Mouse (Mus musculus) limb, embryonic 13.5 days (tissue): Measurements from ENCODE around the gene Nav2. TPM values are rescaled to one million over a fixed set of nuclear protein-coding genes. Genes with fewer than 3 reads are reported as not detected.

Source experiments
- ATAC-seq: fragments of 200-750 bp; cut with Nextera tagmentation; 2 replicates; pipeline ENCODE4 v1.8.0; 2017; ENCODE audit warnings: low read depth, moderate number of reproducible peaks, moderate TSS enrichment; ENCODE audit not compliant: low FRiP score
- H3K27ac ChIP-seq: fragments of 300-500 bp; sonication (generic); 2 replicates; pipeline ENCODE4 v1.5.1; 2015; ENCODE audit warnings: inconsistent platforms, mild to moderate bottlenecking, moderate library complexity
- H3K27me3 ChIP-seq: fragments of 300-500 bp; sonication (generic); 2 replicates; pipeline ENCODE4 v1.6.1; 2015; ENCODE audit warnings: mild to moderate bottlenecking, inconsistent platforms
- H3K36me3 ChIP-seq: fragments of 300-500 bp; sonication (generic); 2 replicates; pipeline ENCODE4 v1.6.1; 2015; ENCODE audit warnings: inconsistent platforms, mild to moderate bottlenecking, moderate library complexity
- H3K4me1 ChIP-seq: fragments of 300-500 bp; sonication (generic); 2 replicates; pipeline ENCODE4 v1.6.1; 2015; ENCODE audit warnings: inconsistent platforms
- H3K4me2 ChIP-seq: fragments of 300-500 bp; sonication (generic); replicated peaks from 2 replicates; pipeline ENCODE4 v1.6.1; 2015; ENCODE audit warnings: inconsistent platforms, mild to moderate bottlenecking, moderate library complexity
- H3K4me3 ChIP-seq: fragments of 300-500 bp; sonication (generic); 2 replicates; pipeline ENCODE4 v1.5.1; 2015; ENCODE audit warnings: moderate library complexity, mild to moderate bottlenecking, inconsistent platforms
- H3K9ac ChIP-seq: fragments of 300-500 bp; sonication (generic); 2 replicates; pipeline ENCODE4 v1.6.1; 2015; ENCODE audit warnings: mild to moderate bottlenecking, inconsistent platforms
- H3K9me3 ChIP-seq: fragments of 300-500 bp; sonication (generic); 2 replicates; pipeline ENCODE4 v1.6.1; 2016; ENCODE audit warnings: inconsistent platforms
- WGBS: fragments of 180-500 bp; shearing (Covaris S2); methylation state at CpG from one replicate; pipeline ENCODE4 v1.1.7; 2015; 5-methylcytosine and 5-hydroxymethylcytosine counted together
- polyA plus RNA-seq: library from polyadenylated mRNA; unstranded; fragments of >200 nt; fragmentation: Nextera tagmentation; extraction: Ambion mirVana; gene quantifications from 2 replicates; pipeline ENCODE4 v1.2.1, GENCODE M21; 2015

Gene Nav2
- polyA plus RNA-seq, 1 experiment from 2014 or later: 17.4 TPM

DNA sequence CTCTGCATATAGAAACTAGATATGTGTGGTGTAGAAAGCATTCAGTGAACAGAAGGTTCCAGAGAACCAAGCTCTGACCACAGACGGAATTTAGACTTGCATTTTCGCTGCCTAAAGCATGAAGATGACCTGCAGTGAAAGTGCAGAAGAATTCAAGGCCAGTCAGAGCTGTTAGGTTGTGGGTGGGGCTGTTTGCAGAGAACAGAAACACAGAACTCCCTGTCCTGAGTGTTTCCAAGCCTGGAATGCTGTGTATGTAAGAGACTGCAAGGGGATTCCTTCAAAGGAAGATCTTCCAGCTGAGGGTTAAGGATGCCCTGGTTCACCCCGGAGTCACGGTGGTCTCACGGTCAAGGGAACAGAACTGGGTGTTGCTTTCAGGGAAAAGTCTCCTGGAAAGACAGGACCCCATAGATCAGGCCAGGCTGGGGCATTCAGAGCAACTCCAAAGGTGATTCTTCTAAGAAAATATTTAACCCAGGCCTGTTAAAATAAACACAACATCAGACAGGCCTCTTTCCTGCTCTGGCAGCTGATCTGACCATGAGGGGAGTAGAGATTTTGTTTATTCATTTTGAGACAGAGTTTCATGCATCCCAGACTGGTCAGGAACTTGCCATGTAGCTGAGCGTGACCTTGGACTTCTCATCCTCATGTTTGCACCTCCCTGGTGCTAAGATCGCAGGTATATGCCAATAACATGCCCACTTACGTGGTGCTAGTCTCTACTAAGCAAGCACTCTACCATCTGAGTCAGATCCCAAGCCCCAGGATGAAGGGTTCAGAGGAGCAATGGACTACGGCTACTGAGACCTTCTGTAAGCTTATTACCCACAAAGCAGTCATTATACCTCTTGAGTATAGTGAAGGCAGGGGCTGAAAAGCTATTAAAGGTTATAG is 568.8 kb downstream of the Nav2 start:
- 66% methylated on average over 9 of the region's 9 CpGs for WGBS
- peaks cover 11% of the 10 kb centered on the region; the same call in 1 of the 2 replicates for H3K27me3 ChIP-seq
- peaks cover 36% of the 10 kb centered on the region for H3K4me1 ChIP-seq
- ATAC-seq: 0 out of 2 replicates have a peak, but pooled peaks have one; percentile 38
- no peak overlapping the region for H3K4me3 ChIP-seq
- no peaks in the 10 kb centered on the region for H3K36me3 ChIP-seq
- 0 out of 2 replicates have a peak, but pooled peaks cover 3% of the 10 kb centered on the region for H3K9me3 ChIP-seq
- H3K27ac ChIP-seq: no peak overlapping the region; the same call in 1 of the 2 replicates
- peak overlapping the region; percentile 33 for H3K4me2 ChIP-seq
- no peak overlapping the region for H3K9ac ChIP-seq

DNA sequence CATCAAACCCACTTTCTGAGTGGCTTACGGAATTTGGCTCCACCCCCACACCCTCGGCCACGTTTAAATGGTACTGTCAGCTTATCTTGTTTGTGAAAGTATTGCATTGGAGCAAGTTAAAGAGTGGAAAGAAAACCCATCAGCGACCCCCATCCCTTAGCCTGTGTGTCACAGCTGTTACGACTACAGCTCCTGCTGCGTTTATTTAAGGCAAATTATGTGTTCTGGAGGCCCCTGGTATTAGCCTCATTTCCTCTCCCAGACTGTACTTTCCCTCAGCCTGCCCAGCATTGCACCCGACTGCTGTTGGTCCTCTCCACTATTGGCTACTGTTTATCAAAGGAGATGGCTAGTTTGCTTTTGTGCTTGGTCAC is 569.4 kb downstream of the Nav2 start:
- H3K27ac ChIP-seq: peak overlapping the region; percentile 34; the same call in 1 of the 2 replicates
- 0 out of 2 replicates have a peak, but pooled peaks have one; percentile 49 for ATAC-seq
- H3K9ac ChIP-seq: no peak overlapping the region
- H3K27me3 ChIP-seq: peaks cover 11% of the 10 kb centered on the region; the same call in 1 of the 2 replicates
- 6% methylated on average over 7 of the region's 7 CpGs for WGBS
- no peak overlapping the region for H3K4me3 ChIP-seq
- H3K9me3 ChIP-seq: 0 out of 2 replicates have a peak, but pooled peaks cover 3% of the 10 kb centered on the region
- no peaks in the 10 kb centered on the region for H3K36me3 ChIP-seq
- peak overlapping the region; percentile 33 for H3K4me2 ChIP-seq
- peaks cover 36% of the 10 kb centered on the region for H3K4me1 ChIP-seq

DNA sequence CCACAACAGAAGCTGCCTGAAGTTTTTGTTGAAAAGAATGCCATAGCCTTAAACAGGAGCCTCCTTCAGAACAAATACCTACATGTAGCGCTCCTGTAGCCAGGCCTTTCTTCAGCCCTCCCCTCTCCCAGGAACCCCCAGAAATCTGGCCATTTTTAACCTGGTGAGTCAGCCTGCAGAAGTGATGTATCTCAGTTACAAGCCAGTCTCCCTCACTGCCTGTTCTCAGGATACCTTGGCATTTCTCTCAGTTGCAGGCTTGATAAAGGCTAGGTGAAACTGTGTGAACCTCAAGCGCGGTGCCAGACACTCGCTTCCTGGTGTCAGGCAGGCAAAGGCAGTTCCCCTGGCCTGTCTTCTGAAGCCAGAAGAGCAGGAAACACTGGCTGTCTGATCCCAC is 570.4 kb downstream of the Nav2 start:
- Histone ChIP-seq H3K4me1 (peaks cover 38% of the 10 kb centered on the region), H3K27me3 (peaks cover 15% of the 10 kb centered on the region), H3K9ac (no peak overlapping the region), H3K9me3 (0 out of 2 replicates have a peak, but pooled peaks cover 3% of the 10 kb centered on the region), H3K27ac (peak overlapping the region; percentile 10; the same call in 1 of the 2 replicates), H3K36me3 (no peaks in the 10 kb centered on the region), H3K4me3 (no peak overlapping the region), H3K4me2 (no peak overlapping the region)
- ATAC-seq: no peak
- 77% methylated on average over 4 of the region's 4 CpGs for WGBS

DNA sequence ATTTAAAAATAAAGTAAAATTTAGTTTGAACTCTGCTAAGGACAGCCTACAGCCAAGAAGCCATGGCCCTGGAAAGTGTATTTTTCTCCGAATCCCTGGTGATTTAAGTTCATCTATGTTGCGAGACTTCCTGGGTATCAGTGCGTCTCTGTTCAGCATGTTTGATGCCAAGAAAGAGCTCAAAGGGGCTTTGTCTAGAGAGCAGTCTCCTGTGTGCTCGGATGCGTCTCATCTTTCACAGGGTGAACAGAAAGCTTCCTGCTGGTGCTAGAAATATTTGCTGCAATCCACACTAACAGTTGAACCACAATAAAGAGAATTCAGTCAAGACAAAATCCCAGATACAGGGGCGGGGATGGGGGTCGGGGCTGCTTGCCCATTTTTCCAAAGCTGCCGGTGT is 572.4 kb downstream of the Nav2 start:
- no peak overlapping the region for H3K4me3 ChIP-seq
- 0 out of 2 replicates have a peak, but pooled peaks cover 3% of the 10 kb centered on the region for H3K9me3 ChIP-seq
- no peak overlapping the region for H3K9ac ChIP-seq
- H3K4me1 ChIP-seq: peaks cover 54% of the 10 kb centered on the region
- no peak overlapping the region for H3K27ac ChIP-seq
- 58% methylated on average over 8 of the region's 8 CpGs for WGBS
- no peaks in the 10 kb centered on the region for H3K36me3 ChIP-seq
- peaks cover 19% of the 10 kb centered on the region for H3K27me3 ChIP-seq
- ATAC-seq: no peak
- H3K4me2 ChIP-seq: no peak overlapping the region

DNA sequence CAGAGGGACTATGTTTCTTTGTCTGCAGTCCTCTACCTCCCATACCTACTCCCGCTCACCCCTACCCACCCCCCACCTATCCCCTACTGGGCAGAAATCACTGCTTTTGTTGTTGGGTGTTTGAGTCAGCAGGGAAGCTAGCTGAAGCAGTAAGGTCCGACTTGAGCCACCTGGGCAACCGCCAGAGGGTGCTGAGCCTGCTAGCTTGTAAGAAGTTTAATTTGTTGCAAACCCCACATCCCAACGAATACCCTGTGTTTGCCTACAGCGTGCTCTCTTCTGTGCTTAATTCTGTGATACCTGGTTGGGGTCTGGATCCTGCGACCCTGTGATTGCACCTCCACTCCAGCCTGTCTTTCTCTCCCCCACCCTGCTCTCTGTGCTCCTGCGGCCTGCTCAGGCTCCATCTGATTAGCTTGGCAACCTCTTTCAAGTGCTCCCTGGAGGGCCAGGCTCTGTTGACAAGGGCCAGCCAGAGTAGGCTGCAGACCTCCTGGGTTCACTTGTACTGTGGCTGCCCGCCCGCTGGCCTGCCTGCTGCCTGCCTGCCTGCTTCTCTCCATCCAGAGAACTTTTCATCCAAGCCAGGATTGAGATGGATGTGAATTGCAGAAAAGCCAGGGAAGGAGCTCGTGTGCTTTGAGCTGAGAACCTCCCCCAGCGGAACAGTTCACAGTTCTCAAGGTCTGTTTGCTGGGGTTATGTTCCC is 575.7 kb downstream of the Nav2 start:
- Histone ChIP-seq H3K9ac (no peak overlapping the region), H3K4me2 (no peak overlapping the region), H3K27me3 (peaks cover 14% of the 10 kb centered on the region), H3K36me3 (no peaks in the 10 kb centered on the region), H3K4me3 (no peak overlapping the region), H3K9me3 (0 out of 2 replicates have a peak, but pooled peaks cover 3% of the 10 kb centered on the region), H3K27ac (0 out of 2 replicates have a peak overlapping the region, but pooled peaks have one; percentile 48), H3K4me1 (peaks cover 31% of the 10 kb centered on the region)
- 18% methylated on average over 11 of the region's 11 CpGs for WGBS
- 0 out of 2 replicates have a peak, but pooled peaks have one; percentile 12 for ATAC-seq

DNA sequence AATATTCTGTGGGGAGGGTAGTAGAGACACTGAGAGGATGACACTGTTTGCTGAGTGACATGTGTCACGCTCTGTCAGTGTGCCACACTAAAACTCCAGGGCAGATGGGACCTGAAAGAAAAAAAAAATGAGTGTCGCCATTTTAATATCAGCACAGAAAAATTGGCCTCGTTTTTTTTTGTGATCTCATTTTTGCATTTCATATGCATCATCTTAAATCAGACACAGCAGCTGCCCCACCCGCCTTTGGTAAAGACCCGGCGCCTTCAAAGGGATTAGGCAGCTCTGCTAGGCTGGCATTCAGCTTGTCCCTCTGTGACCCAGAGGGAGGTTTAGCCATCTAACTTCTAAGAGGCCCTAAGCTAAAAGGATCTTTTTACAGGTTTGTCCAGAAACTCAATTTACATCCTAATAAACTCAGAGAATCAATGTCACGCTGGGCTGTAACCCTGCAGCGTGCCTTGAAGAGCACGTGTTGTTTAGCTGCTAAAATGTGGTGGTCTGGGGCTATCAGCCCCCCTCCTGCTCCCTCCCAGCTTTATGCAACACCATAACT is 576.9 kb downstream of the Nav2 start:
- no peak overlapping the region for H3K9ac ChIP-seq
- H3K4me1 ChIP-seq: peaks cover 26% of the 10 kb centered on the region
- no peaks in the 10 kb centered on the region for H3K9me3 ChIP-seq
- peak; percentile 60 for ATAC-seq
- H3K4me3 ChIP-seq: no peak overlapping the region
- peak overlapping the region; percentile 36 for H3K4me2 ChIP-seq
- 18% methylated on average over 9 of the region's 9 CpGs for WGBS
- no peak overlapping the region for H3K27ac ChIP-seq
- no peaks in the 10 kb centered on the region for H3K36me3 ChIP-seq
- H3K27me3 ChIP-seq: peaks cover 10% of the 10 kb centered on the region

DNA sequence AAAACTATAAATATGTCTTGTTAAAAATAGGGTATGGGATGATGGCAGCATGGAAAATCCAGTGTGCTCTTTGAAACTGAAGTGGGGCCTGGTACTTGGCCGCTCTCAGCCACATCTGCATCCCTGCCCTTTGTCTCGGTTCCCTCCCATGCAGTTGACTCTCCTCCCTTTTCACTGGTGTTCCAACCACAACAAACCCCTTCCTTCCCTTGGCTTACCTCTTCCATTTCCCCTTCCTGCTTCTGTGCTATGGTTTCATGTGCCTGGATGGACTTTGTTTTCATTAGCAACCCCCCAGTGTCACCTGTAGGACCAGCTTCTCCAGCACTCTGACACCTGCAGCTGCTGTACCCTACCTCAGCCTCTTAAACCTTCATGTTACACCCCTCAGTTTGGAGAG is 578.8 kb downstream of the Nav2 start:
- Histone ChIP-seq H3K27me3 (peaks cover 16% of the 10 kb centered on the region), H3K27ac (no peak overlapping the region), H3K9ac (no peak overlapping the region), H3K9me3 (no peaks in the 10 kb centered on the region), H3K4me3 (no peak overlapping the region), H3K4me2 (no peak overlapping the region), H3K36me3 (no peaks in the 10 kb centered on the region), H3K4me1 (peaks cover 29% of the 10 kb centered on the region)
- 85% methylated on average over 2 of the region's 2 CpGs for whole genome bisulfite sequencing
- ATAC-seq: no peak

DNA sequence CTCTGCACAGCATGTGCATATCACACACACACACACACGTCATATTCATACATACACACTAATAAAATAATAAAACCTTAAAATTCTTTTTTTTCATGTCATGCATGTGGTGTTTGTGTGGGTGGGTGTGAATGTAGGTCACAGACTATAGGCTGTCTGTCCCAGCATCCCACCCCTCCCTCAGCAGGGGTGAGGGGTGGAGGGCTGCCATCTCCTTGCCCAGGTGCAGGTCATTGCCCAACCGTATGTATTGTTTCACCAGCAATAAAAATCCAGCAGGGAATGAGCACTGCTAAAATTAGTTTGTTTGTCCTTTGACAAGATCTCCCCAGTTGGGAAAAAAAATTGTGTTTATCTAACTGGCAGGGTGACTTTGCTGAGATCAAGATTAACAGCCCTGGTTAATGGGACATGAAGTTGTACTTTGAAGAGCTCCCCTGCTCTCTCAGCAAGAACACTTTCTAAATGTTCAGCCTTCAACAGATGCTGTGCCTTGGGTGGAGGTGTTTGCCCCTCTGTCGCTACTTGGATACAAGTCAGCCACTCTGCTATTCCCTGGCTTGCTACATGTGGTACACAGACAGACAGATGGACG is 580.1 kb downstream of the Nav2 start:
- ATAC-seq: no peak
- Histone ChIP-seq H3K9me3 (no peaks in the 10 kb centered on the region), H3K27ac (no peak overlapping the region), H3K27me3 (peaks cover 13% of the 10 kb centered on the region), H3K36me3 (peaks cover 4% of the 10 kb centered on the region; the same call in 1 of the 2 replicates), H3K9ac (no peak overlapping the region), H3K4me1 (peaks cover 29% of the 10 kb centered on the region), H3K4me3 (no peak overlapping the region), H3K4me2 (no peak overlapping the region)
- 47% methylated on average over 4 of the region's 4 CpGs for WGBS

DNA sequence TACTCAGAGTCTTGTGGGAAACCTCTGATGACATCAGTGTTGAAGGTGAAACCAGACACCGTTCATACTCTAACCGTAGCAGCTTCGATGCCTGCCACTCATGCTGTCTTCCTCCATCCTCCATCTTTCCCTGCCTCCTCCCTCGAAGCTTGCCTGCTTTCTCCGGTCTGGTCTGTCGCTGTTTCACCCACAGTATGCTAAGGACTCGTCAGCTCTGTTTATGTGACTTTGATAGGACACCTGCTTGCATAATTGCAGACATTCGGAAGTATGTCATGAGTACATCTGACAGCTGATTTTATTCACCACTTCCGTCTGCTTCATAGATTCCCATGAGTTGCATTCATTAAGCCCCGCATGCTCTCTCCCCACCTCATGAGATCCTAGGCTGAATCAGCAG is 582.3 kb downstream of the Nav2 start:
- H3K27me3 ChIP-seq: peaks cover 23% of the 10 kb centered on the region
- no peak overlapping the region for H3K4me2 ChIP-seq
- WGBS: 66% methylated on average over 10 of the region's 10 CpGs
- peaks cover 14% of the 10 kb centered on the region for H3K4me1 ChIP-seq
- H3K27ac ChIP-seq: no peak overlapping the region
- H3K9me3 ChIP-seq: no peaks in the 10 kb centered on the region
- H3K4me3 ChIP-seq: no peak overlapping the region
- peaks cover 4% of the 10 kb centered on the region; the same call in 1 of the 2 replicates for H3K36me3 ChIP-seq
- ATAC-seq: no peak
- no peak overlapping the region for H3K9ac ChIP-seq

DNA sequence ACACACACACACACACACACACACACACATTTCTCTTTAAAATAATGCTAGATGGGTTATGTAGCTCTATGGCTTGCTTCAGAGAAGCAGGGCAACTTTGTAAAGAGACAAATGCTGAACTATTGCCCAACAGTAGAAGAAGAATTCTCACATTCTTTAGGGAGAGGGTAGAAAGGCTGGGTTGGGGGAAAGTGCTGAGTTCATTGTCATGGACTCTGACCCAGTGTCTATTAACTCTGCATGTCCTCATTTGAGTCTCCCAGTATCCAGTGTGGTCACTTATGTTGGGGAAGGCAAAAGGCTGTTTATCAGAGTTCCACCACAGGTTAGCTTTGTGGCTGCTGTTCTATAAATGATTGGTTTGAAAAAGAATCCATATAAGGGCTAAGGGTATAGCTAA is 584.1 kb downstream of the Nav2 start:
- Histone ChIP-seq H3K4me3 (no peak overlapping the region), H3K4me2 (no peak overlapping the region), H3K27ac (no peak overlapping the region), H3K9ac (no peak overlapping the region), H3K36me3 (peaks cover 4% of the 10 kb centered on the region; the same call in 1 of the 2 replicates), H3K9me3 (no peaks in the 10 kb centered on the region), H3K4me1 (peaks cover 28% of the 10 kb centered on the region), H3K27me3 (peaks cover 23% of the 10 kb centered on the region)
- no peak for ATAC-seq

DNA sequence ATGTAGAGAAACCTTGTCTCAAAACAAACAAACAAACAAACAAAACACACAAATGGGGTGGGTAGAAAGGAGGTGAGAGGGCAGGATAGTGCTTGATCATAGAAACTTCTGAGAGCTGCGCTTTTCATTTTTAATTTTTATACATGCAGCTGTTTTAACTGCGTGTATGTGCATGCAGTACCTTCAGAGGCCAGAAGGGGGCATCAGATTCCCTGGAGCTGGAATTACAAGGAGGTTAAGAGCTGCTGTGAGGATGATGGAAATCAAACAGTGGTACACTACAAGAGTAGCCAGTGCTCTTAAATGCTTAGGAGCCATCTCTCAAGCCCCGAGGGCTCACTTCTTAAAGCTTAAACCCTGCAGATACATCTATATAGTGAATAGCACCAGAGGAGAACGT is 584.7 kb downstream of the Nav2 start:
- Histone ChIP-seq H3K9me3 (no peaks in the 10 kb centered on the region), H3K9ac (no peak overlapping the region), H3K27me3 (peaks cover 23% of the 10 kb centered on the region), H3K36me3 (peaks cover 4% of the 10 kb centered on the region; the same call in 1 of the 2 replicates), H3K4me3 (no peak overlapping the region), H3K27ac (no peak overlapping the region), H3K4me2 (no peak overlapping the region), H3K4me1 (peaks cover 29% of the 10 kb centered on the region)
- WGBS: 94% methylated on average over 4 of the region's 4 CpGs
- no peak for ATAC-seq
